Mouse (Mus musculus) naive thymus-derived CD4-positive, alpha-beta T cell, adult 2 months (primary cell): ENCODE results near the gene Cox7a2.

ENCODE experiments used
- DNase-seq: peaks from one replicate; pipeline ENCODE4 v3.0.0-alpha.2; 2011; ENCODE audit warnings: low read depth

Gene Cox7a2

GRCm38 (mm10) chr9:79730301-79730700 lies 29.4 kb downstream of the Cox7a2 start:
- DNase-seq, result no peak

- peak; percentile 53 for DNase-seq
Measured at GRCm38 (mm10) chr9:79723090-79723489, 36.6 kb downstream of the Cox7a2 start.

GRCm38 (mm10) chr9:79721056-79721455 lies 38.6 kb downstream of the Cox7a2 start:
- no peak for DNase-seq

- no peak for DNase-seq
Measured at GRCm38 (mm10) chr9:79720143-79720542, 39.5 kb downstream of the Cox7a2 start.

- DNase-seq, result no peak
Measured at GRCm38 (mm10) chr9:79719451-79719850, 40.2 kb downstream of the Cox7a2 start.

- no peak for DNase-seq
Measured at GRCm38 (mm10) chr9:79718481-79719370, 41.0 kb downstream of the Cox7a2 start, which contains the start of gene Col12a1. TSS of gene Col12a1 (minus strand) at chr9:79718831.

- no peak for DNase-seq
Measured at GRCm38 (mm10) chr9:79717836-79718475, 41.7 kb downstream of the Cox7a2 start.

GRCm38 (mm10) chr9:79716909-79717835 lies 42.5 kb downstream of the Cox7a2 start:
- DNase-seq, result peak; percentile 50

- no peak for DNase-seq
Measured at GRCm38 (mm10) chr9:79716496-79716895, 43.2 kb downstream of the Cox7a2 start.

GRCm38 (mm10) chr9:79714471-79715045 lies 45.1 kb downstream of the Cox7a2 start:
- no peak for DNase-seq
